14 mouse cellular contexts compared by ENCODE assay signal in genomic region chr3:41583621-41584020, GRCm38 (mm10). TPM values are rescaled to one million over a fixed set of nuclear protein-coding genes. Genes with fewer than 3 reads are reported as not detected.
A peak's percentile ranks its signal among the peaks of the same experiment; 100 is the strongest.
DNase-seq lines count a peak whose midpoint lies in the region; ATAC-seq and TF ChIP-seq lines count a peak whose summit lies in the region.
"Had no signal": no experiment of that assay in that cellular context is flagged by ENCODE, and none has a peak within 500 bp of the region (broad histone marks: within the 10 kb centered on the region; RNA-seq: fewer than 3 reads in every experiment).

No protein-coding gene starts in this region.

- no peak overlapping the region for H3K4me3 ChIP-seq in forebrain, embryonic 13.5 days
- no peak overlapping the region for H3K4me3 ChIP-seq in forebrain, embryonic 10.5 days
- no peak overlapping the region for H3K4me3 ChIP-seq in kidney, adult 2 months (ENCODE audit: insufficient read depth, low read depth, low read length)
- H3K4me3 ChIP-seq: intestine, embryonic 15.5 days; stomach, embryonic 15.5 days had no signal

- H3K4me1 ChIP-seq in forebrain, embryonic 13.5 days = peaks cover 51% of the 10 kb centered on the region
- peaks cover 38% of the 10 kb centered on the region for H3K4me1 ChIP-seq in forebrain, embryonic 10.5 days
- H3K4me1 ChIP-seq in kidney, adult 2 months (ENCODE audit: control insufficient read depth, insufficient read depth, low read length) = peaks cover 69% of the 10 kb centered on the region

- TF ChIP-seq POLR2A in kidney, adult 2 months (IDR thresholded peaks at IDR 0.05; ENCODE audit: low read depth, low read length) = no peak

- TF ChIP-seq CTCF in kidney, adult 2 months (conservative IDR thresholded peaks at IDR 0.05; ENCODE audit: insufficient read depth, insufficient read length, low read depth, low read length) = no peak

- WGBS in forebrain, embryonic 13.5 days = 67% methylated on average over 4 of the region's 4 CpGs
- 87% methylated on average over 4 of the region's 4 CpGs for WGBS in forebrain, embryonic 10.5 days
- 40% methylated on average over 4 of the region's 4 CpGs for whole genome bisulfite sequencing in kidney, adult 2 months

- H3K27ac ChIP-seq in forebrain, embryonic 13.5 days = 0 out of 2 replicates have a peak overlapping the region, but pooled peaks have one; percentile 12
- no peak overlapping the region for H3K27ac ChIP-seq in forebrain, embryonic 10.5 days
- H3K27ac ChIP-seq in kidney, adult 2 months (ENCODE audit: insufficient read depth, low read depth, low read length) = 0 out of 2 replicates have a peak overlapping the region, but pooled peaks have one; percentile 12
- H3K27ac ChIP-seq: stomach, embryonic 15.5 days had no signal

- no peak overlapping the region for H3K4me2 ChIP-seq in forebrain, embryonic 13.5 days
- H3K4me2 ChIP-seq: intestine, embryonic 15.5 days; stomach, embryonic 15.5 days had no signal

- DNase-seq in forebrain, embryonic 10.5 days (ENCODE audit: extremely low spot score, low spot score) = no peak
- DNase-seq in kidney, adult 2 months = no peak
- no peak for DNase-seq in kidney, postnatal 10 days
- peak; percentile 62 for DNase-seq in cerebellum, adult 11-12 months
- peak; percentile 64 to 76 for DNase-seq in heart, postnatal 10 days
- DNase-seq in lung, postnatal 14 days = no peak
- no peak for DNase-seq in thymus, postnatal 4 days
- DNase-seq: B cell, adult 2 months; lung, postnatal 36 days; right cerebral cortex, postnatal 14 days had no signal

- intact Hi-C loops in heart, postnatal 10 days (cut with DNase I) = loop anchor here (2.0 kb wide), 1 partner anchor 17 kb away; no protein-coding TSS in a partner anchor

- peak overlapping the region; percentile 8; the same call in 1 of the 2 replicates for H3K9ac ChIP-seq in forebrain, embryonic 13.5 days
- H3K9ac ChIP-seq: intestine, embryonic 15.5 days; stomach, embryonic 15.5 days had no signal

- no peaks in the 10 kb centered on the region for H3K9me3 ChIP-seq in forebrain, embryonic 13.5 days (replicated peaks)
- no peaks in the 10 kb centered on the region for H3K9me3 ChIP-seq in forebrain, embryonic 10.5 days
- H3K9me3 ChIP-seq: intestine, embryonic 15.5 days; stomach, embryonic 15.5 days had no signal

- peak; percentile 13 for ATAC-seq in forebrain, embryonic 13.5 days
- ATAC-seq: intestine, embryonic 15.5 days; Patski had no signal

- H3K27me3 ChIP-seq in forebrain, embryonic 13.5 days = no peaks in the 10 kb centered on the region
- H3K27me3 ChIP-seq in forebrain, embryonic 10.5 days (ENCODE audit: poor library complexity, severe bottlenecking) = no peaks in the 10 kb centered on the region
- H3K27me3 ChIP-seq in kidney, adult 2 months (replicated peaks; ENCODE audit: control insufficient read depth, insufficient read depth, low read length) = no peaks in the 10 kb centered on the region
- H3K27me3 ChIP-seq: intestine, embryonic 15.5 days; Patski; stomach, embryonic 15.5 days had no signal

- H3K36me3 ChIP-seq in forebrain, embryonic 13.5 days (ENCODE audit: poor library complexity, severe bottlenecking) = 0 out of 2 replicates have a peak, but pooled peaks cover 6% of the 10 kb centered on the region
- H3K36me3 ChIP-seq in forebrain, embryonic 10.5 days (replicated peaks) = peaks cover 45% of the 10 kb centered on the region
- no peaks in the 10 kb centered on the region for H3K36me3 ChIP-seq in kidney, adult 2 months (ENCODE audit: control insufficient read depth, insufficient read depth, low read length)
- H3K36me3 ChIP-seq: intestine, embryonic 15.5 days; stomach, embryonic 15.5 days had no signal

RNA-seq across cellular contexts. Expression of gene Jade1, which starts 28.1 kb away (rescaled TPM):
- polyA plus RNA-seq in forebrain, embryonic 13.5 days (2015; fragmentation: Nextera tagmentation; extraction: Ambion mirVana) = 17.1 and 18.9 TPM in 2 replicates
- 19.6 and 21.2 TPM in 2 replicates for polyA plus RNA-seq in forebrain, embryonic 10.5 days (2016; fragmentation: Nextera tagmentation; extraction: Ambion mirVana)
- 29.9 and 30.2 TPM in 2 replicates for polyA plus RNA-seq in kidney, adult 2 months (2012; rRNA removed)
- 10 to 100 TPM; 35.4 to 42.4 TPM for total RNA-seq in heart, postnatal 10 days (2021)

Comparison
In these comparisons a context has a peak if more than half of its experiments do, and no peak if none do; other contexts are left out.
1. DNase-seq: peak in cerebellum, adult 11-12 months (single experiment) and heart, postnatal 10 days (2 of 2); none in forebrain, embryonic 10.5 days (single experiment), kidney, adult 2 months (single experiment), kidney, postnatal 10 days (single experiment), lung, postnatal 14 days (single experiment) and thymus, postnatal 4 days (single experiment).